Mouse (Mus musculus): ENCODE measurements around the gene Tollip.
A peak's percentile ranks its signal among the peaks of the same experiment; 100 is the strongest.

DNA sequence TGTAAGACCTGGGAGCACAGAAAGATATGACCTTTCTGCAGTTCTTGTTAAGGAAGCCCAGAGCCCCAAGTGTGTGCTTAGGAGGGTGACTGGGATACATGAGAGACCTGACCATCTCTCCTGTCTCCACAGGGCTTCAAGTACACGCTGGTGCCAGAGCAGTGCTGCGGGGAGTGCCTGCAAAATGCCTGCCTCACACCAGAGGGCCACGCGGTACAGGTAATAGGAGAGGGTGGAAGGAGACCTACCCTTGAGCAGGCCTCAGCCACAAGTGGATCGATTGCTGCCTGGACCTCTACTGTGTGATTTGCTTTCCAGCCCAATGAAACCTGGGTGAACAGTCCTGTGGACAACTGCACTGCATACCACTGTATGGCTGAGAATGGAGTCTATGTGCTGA, 47.8 kb downstream of the Tollip start:
- no peak for TF ChIP-seq POLR2A (IDR thresholded peaks at IDR 0.05; ENCODE audit: control insufficient read depth, low read depth, low read length)
- peak; percentile 24; the same call in 1 of the 2 replicates for TF ChIP-seq CTCF (IDR thresholded peaks at IDR 0.05; ENCODE audit: control insufficient read depth, insufficient read depth, insufficient replicate concordance, low read depth, low read length)
